Mouse (Mus musculus): ENCODE measurements around the gene Tmem135. TPM values are rescaled to one million over a fixed set of nuclear protein-coding genes. Genes with fewer than 3 reads are reported as not detected.

Tmem135 gene
- total and polyA plus RNA-seq, 2 experiments from 2014 or later: 31.4 to 33.5 TPM

- Histone ChIP-seq H3K27ac (no peak overlapping the region), H3K9ac (replicated peaks; ENCODE audit: low read length) (no peak overlapping the region), H3K9me3 (ENCODE audit: low read length) (no peaks in the 10 kb centered on the region), H3K4me1 (ENCODE audit: insufficient read depth, low read length) (no peaks in the 10 kb centered on the region), H3K4me2 (ENCODE audit: low read depth, low read length) (no peak overlapping the region), H3K27me3 (ENCODE audit: insufficient read depth, low read length) (no peaks in the 10 kb centered on the region), H3K36me3 (ENCODE audit: insufficient read depth, low read length) (no peaks in the 10 kb centered on the region), H3K4me3 (ENCODE audit: low read length) (no peak overlapping the region)
- no peak for TF ChIP-seq CTCF (IDR thresholded peaks at IDR 0.05; ENCODE audit: low read depth)
- DNase-seq (ENCODE audit: low spot score) (peak; percentile 27), ATAC-seq (no peak)
- WGBS: 67% methylated on average over 3 of the region's 3 CpGs
Measured at GRCm38 (mm10) chr7:89231200-89231790, 172.7 kb downstream of the Tmem135 start.

GRCm38 (mm10) chr7:89222609-89223008, 181.4 kb downstream of the Tmem135 start:
- 93% methylated on average over 1 of the region's 1 CpGs for WGBS
- TF ChIP-seq CTCF (IDR thresholded peaks at IDR 0.05; ENCODE audit: low read depth): no peak

GRCm38 (mm10) chr7:89216628-89217027, 187.4 kb downstream of the Tmem135 start:
- 64% methylated on average over 1 of the region's 1 CpGs for WGBS
- ATAC-seq: no peak
- no peaks in the 10 kb centered on the region for H3K9me3 ChIP-seq (ENCODE audit: low read length)
- H3K27me3 ChIP-seq (ENCODE audit: insufficient read depth, low read length): no peaks in the 10 kb centered on the region
- no peak overlapping the region for H3K4me3 ChIP-seq (ENCODE audit: low read length)
- H3K9ac ChIP-seq (replicated peaks; ENCODE audit: low read length): no peak overlapping the region
- no peak for DNase-seq (ENCODE audit: low spot score)
- H3K4me1 ChIP-seq (ENCODE audit: insufficient read depth, low read length): no peaks in the 10 kb centered on the region
- H3K4me2 ChIP-seq (ENCODE audit: low read depth, low read length): no peak overlapping the region
- H3K27ac ChIP-seq: no peak overlapping the region
- TF ChIP-seq CTCF (IDR thresholded peaks at IDR 0.05; ENCODE audit: low read depth): no peak
- H3K36me3 ChIP-seq (ENCODE audit: insufficient read depth, low read length): no peaks in the 10 kb centered on the region

More at GRCm38 (mm10) chr7:89222609-89223008, 181.4 kb downstream of the Tmem135 start:
- Histone ChIP-seq H3K9ac (replicated peaks; ENCODE audit: low read length) (no peak overlapping the region), H3K36me3 (ENCODE audit: insufficient read depth, low read length) (no peaks in the 10 kb centered on the region), H3K27ac (no peak overlapping the region), H3K4me3 (ENCODE audit: low read length) (no peak overlapping the region), H3K27me3 (ENCODE audit: insufficient read depth, low read length) (no peaks in the 10 kb centered on the region), H3K4me2 (ENCODE audit: low read depth, low read length) (no peak overlapping the region), H3K4me1 (ENCODE audit: insufficient read depth, low read length) (no peaks in the 10 kb centered on the region), H3K9me3 (ENCODE audit: low read length) (no peaks in the 10 kb centered on the region)
- DNase-seq (ENCODE audit: low spot score) (no peak), ATAC-seq (no peak)

GRCm38 (mm10) chr7:89216118-89216517, 187.9 kb downstream of the Tmem135 start:
- WGBS: 86% methylated on average over 2 of the region's 2 CpGs
- Histone ChIP-seq H3K4me3 (ENCODE audit: low read length) (no peak overlapping the region), H3K9ac (replicated peaks; ENCODE audit: low read length) (no peak overlapping the region), H3K27me3 (ENCODE audit: insufficient read depth, low read length) (no peaks in the 10 kb centered on the region), H3K9me3 (ENCODE audit: low read length) (no peaks in the 10 kb centered on the region), H3K36me3 (ENCODE audit: insufficient read depth, low read length) (no peaks in the 10 kb centered on the region), H3K27ac (no peak overlapping the region), H3K4me1 (ENCODE audit: insufficient read depth, low read length) (no peaks in the 10 kb centered on the region), H3K4me2 (ENCODE audit: low read depth, low read length) (no peak overlapping the region)
- ATAC-seq: no peak
- no peak for DNase-seq (ENCODE audit: low spot score)
- TF ChIP-seq CTCF (IDR thresholded peaks at IDR 0.05; ENCODE audit: low read depth): no peak

- ATAC-seq: no peak
- H3K27ac ChIP-seq: no peak overlapping the region
- no peaks in the 10 kb centered on the region for H3K36me3 ChIP-seq (ENCODE audit: insufficient read depth, low read length)
- no peak for DNase-seq (ENCODE audit: low spot score)
- H3K4me1 ChIP-seq (ENCODE audit: insufficient read depth, low read length): 0 out of 2 replicates have a peak, but pooled peaks cover under 1% of the 10 kb centered on the region
- H3K9me3 ChIP-seq (ENCODE audit: low read length): no peaks in the 10 kb centered on the region
- no peak for TF ChIP-seq CTCF (IDR thresholded peaks at IDR 0.05; ENCODE audit: low read depth)
- 58% methylated on average over 7 of the region's 7 CpGs for WGBS
- no peak overlapping the region for H3K9ac ChIP-seq (replicated peaks; ENCODE audit: low read length)
- no peak overlapping the region for H3K4me2 ChIP-seq (ENCODE audit: low read depth, low read length)
- H3K4me3 ChIP-seq (ENCODE audit: low read length): no peak overlapping the region
- H3K27me3 ChIP-seq (ENCODE audit: insufficient read depth, low read length): no peaks in the 10 kb centered on the region
Measured at GRCm38 (mm10) chr7:89215714-89216113, 188.3 kb downstream of the Tmem135 start.

- 32% methylated on average over 6 of the region's 6 CpGs for WGBS
- Histone ChIP-seq H3K4me3 (ENCODE audit: low read length) (no peak overlapping the region), H3K9me3 (ENCODE audit: low read length) (no peaks in the 10 kb centered on the region), H3K9ac (replicated peaks; ENCODE audit: low read length) (no peak overlapping the region), H3K4me2 (ENCODE audit: low read depth, low read length) (no peak overlapping the region), H3K36me3 (ENCODE audit: insufficient read depth, low read length) (no peaks in the 10 kb centered on the region), H3K27me3 (ENCODE audit: insufficient read depth, low read length) (no peaks in the 10 kb centered on the region), H3K4me1 (ENCODE audit: insufficient read depth, low read length) (peaks cover 5% of the 10 kb centered on the region; the same call in 1 of the 2 replicates), H3K27ac (no peak overlapping the region)
- TF ChIP-seq CTCF (IDR thresholded peaks at IDR 0.05; ENCODE audit: low read depth): no peak
- ATAC-seq (no peak), DNase-seq (ENCODE audit: low spot score) (no peak)
Measured at GRCm38 (mm10) chr7:89210506-89210905, 193.5 kb downstream of the Tmem135 start.

GRCm38 (mm10) chr7:89206165-89206564, 197.9 kb downstream of the Tmem135 start:
- DNase-seq (ENCODE audit: low spot score): no peak
- Histone ChIP-seq H3K27ac (no peak overlapping the region), H3K36me3 (ENCODE audit: insufficient read depth, low read length) (no peaks in the 10 kb centered on the region), H3K4me3 (ENCODE audit: low read length) (no peak overlapping the region), H3K4me1 (ENCODE audit: insufficient read depth, low read length) (peaks cover 5% of the 10 kb centered on the region; the same call in 1 of the 2 replicates), H3K4me2 (ENCODE audit: low read depth, low read length) (no peak overlapping the region), H3K9me3 (ENCODE audit: low read length) (no peaks in the 10 kb centered on the region), H3K9ac (replicated peaks; ENCODE audit: low read length) (no peak overlapping the region), H3K27me3 (ENCODE audit: insufficient read depth, low read length) (no peaks in the 10 kb centered on the region)
- TF ChIP-seq CTCF (IDR thresholded peaks at IDR 0.05; ENCODE audit: low read depth): no peak
- 88% methylated on average over 3 of the region's 3 CpGs for WGBS
- no peak for ATAC-seq

All from hindbrain, postnatal 0 days (tissue).